Mouse (Mus musculus): ENCODE data around the gene Myzap.

DNA sequence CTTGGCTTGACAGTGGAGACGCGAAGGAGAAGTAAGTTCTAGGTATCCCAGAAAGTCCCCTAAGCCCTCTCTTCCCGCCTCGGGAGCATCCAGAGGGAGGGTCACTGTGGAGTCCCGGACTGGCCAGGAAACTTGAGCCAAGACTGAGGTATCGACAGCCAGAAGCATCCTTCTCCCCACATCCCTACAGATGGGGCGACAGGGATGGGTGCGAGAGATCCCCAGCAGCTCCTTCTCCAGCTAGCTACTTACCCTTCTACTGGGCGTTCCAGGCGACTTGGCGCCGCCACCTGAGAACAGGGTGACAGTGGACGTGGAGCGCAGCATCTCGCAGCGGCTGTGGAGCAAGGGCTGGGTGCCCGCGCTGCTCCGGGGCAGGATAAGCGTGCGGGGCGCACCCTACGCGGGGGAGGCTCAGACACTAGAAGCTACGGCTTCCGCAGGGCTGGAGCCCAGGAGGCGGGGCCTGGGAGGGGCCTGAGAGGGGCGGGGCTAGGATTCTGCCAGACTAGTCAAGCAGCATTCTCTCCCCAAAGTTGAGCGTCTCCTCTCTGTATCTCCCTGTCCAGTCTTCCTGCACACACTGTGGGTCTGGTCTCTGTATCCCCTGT, at the start of gene Myzap:
- TF ChIP-seq CTCF (conservative IDR thresholded peaks at IDR 0.05; ENCODE audit: low read length) = no peak
- no peak for TF ChIP-seq NANOG (IDR thresholded peaks at IDR 0.05; ENCODE audit: borderline replicate concordance, low read length)

All from E14TG2a.4 (cell line).